Mouse (Mus musculus) fat pad, adult 2 months (tissue): ENCODE results near the gene Cyp2w1.

Experiments
- DNase-seq: peaks from one replicate; pipeline ENCODE4 v3.0.0-alpha.2; 2011; ENCODE audit warnings: low read depth, low spot score; ENCODE audit errors: extremely low read depth

Cyp2w1 gene

DNA sequence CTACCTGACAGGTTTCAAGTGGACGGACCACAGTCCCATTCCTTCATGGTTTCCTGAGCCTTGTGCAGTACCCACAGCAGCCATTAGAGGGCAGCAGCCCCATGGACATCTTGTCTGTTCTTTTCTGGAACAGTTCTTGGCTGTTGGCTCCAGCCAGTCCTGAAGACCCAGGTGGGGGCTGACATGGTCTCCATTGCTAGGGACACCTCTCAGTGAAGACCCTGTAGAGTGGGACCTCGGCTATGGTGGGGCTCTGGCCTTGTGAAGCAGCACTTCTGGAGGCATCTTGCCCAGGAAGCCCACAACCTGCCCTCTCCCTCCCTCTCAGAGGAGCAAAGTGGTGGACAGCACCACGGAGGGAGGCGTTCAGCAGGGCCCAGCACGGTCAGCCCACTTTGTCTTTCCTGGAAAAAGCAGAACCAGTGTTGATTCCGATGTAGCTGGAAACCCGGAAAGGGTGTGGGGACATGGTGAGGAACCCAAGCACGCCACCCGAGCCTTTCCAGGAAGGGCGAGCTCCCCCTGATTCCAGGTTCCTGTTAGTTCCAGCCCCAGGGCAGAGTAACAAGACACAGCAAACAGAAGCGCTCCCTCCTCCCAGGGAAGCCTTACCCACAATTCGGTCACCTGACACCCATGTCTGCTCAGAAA lies 12.0 kb downstream of the Cyp2w1 start:
- no peak for DNase-seq

DNA sequence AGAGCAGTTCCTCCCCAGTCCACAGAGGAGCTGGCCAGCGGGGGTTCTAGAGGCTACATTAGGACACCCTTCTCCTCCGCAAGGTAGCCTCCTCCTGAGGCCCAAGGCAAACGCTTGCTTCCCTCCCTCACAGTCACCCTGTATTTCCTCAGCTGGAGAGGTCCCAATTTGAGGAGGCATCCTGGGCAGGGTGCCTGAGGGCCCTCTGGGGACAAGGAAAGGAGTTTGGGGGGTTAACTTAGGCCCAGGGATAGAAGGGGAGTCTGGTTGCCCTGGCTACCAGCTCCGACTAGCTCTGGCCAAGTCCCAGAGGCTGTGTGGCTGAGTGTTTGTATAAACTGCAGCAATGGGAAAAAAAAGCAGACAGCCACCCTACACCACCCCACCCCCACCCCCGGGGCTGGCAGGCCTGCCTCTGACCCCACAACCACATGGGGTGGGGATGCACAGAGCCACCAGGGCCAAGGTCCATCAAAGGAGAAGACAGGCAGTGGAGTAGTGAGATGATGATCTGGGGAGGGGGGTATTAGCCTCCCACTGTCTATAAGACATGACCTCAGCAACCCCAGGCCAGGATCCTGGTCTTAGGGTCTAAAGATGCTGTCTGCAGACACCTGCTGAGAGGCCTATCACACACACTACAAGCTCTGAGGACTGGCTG lies 12.6 kb downstream of the Cyp2w1 start:
- no peak for DNase-seq

DNA sequence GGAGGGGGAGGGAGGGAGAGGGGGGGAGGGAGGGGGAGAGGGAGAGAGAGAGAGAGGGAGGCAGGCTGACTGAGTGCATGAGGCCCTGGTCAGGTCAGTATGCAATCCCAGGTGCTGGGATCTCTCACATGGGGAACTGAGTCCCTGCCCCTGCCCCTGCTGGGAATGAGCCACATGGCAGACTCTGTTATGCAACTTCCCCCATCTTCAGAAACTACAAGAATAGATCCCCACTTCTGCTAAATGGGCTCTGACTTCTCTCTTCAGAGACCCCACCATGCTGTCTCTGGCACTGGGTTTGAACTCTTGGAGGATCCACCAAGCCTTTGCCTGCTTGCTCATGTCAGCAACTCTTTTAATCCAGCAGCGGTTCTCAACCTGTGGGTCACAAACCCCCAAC lies 13.4 kb downstream of the Cyp2w1 start:
- no peak for DNase-seq

GRCm38 (mm10) chr5:139366484-139366883 lies 14.1 kb downstream of the Cyp2w1 start:
- DNase-seq, result no peak

DNA sequence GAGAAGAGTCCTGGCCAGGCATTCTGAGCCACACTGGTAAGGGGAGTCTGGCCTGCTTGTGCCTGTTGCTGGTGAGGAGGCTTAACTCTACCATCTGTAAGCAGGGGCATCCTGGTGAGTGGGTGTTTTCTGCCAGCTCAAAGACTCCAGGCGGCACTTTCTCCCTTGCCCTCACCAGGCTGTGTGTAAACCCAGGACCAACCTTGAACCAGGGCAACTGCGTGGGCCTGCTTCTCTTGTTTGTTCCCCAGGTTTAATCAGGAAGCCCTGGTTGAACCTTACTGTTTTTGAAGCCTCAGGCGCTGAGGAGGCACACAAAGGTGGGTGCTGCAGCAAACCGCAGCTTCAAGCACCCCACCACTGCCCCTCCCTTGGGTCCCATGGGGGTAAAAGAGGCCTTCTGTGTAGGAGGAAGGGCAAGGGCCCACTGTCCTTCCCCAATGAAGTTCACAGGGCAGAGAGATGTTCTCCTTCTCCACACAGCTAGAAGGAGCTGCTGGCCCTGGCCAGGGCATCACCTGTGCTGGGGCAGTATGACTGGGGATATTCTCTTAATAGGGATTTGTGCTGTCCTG lies 15.6 kb downstream of the Cyp2w1 start:
- no peak for DNase-seq

GRCm38 (mm10) chr5:139368638-139369320 lies 16.4 kb downstream of the Cyp2w1 start:
- no peak for DNase-seq

DNA sequence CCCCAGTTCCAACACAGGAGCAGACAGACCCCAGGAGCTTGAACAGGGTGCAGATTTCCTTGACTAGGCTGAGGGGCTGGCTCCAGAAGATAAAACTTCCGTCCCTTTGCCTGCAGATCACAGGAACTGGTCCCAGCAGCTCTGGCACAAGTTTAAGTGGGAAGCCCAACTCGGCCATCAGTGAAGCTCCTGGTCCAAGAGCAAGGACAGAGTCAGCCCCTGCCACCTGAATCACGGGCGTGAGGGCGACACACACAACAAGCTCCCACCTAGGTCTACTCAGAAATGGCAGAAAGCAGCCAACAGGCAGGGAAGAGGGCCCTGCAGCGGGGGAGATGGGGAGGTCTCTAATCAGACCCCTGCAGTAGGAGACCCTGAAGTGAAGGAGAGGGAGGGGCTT lies 17.9 kb downstream of the Cyp2w1 start:
- no peak for DNase-seq

DNA sequence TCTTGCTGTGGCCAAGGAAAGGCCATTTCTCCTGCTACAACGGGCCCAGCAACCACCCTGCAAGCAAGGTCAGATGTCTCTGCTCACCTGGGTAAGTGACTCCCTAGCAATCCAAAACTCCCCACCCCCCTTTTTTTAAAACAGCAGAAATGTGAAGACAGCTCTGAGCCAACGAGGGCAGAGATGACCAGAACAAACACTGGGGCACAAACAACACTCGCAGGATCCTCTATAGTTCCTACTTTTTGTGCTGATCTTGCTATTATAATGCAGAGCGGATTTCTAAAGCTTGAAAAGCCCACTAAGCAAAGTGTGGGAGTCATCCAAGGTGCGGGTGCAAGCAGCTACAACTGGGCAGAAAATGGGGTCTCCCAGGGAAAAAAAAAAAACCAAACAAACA lies 18.7 kb downstream of the Cyp2w1 start:
- no peak for DNase-seq

DNA sequence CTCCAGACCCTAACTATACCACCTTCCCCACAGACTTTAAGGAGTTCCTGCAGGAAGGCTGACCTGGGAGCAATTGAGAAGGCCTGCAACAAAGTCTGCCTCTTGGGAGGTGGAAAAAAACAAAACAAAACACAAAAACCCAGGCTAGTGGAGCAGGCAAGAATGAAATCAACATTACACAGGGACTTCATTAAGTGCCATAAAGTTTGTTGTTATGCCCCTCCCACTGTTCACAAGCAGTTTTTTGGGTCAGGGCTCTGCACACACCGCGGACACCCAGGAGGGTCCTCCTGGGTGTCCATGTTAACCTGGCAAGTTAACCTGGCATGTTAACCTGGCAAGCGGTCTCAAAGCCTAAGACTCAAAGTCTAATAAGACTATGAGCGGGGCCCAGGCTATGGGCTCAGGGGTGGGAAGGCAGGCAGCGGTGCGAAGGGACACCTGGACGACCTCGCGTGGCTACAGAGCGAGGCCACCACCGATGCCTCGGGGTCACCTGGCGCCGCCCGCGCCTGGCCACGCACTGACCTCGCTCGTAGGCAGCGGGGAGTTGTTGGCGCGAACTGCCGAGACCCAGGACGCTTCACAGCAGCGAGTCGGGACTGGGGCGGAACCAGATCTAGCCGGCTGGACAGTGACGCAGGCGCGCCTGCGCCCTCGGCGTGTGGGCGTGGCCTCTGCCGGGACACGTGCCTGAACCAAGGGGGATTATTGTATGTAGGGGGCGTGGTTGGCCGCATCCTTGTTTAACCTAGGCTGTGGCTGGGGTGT lies 19.4 kb downstream of the Cyp2w1 start:
- no peak for DNase-seq

DNA sequence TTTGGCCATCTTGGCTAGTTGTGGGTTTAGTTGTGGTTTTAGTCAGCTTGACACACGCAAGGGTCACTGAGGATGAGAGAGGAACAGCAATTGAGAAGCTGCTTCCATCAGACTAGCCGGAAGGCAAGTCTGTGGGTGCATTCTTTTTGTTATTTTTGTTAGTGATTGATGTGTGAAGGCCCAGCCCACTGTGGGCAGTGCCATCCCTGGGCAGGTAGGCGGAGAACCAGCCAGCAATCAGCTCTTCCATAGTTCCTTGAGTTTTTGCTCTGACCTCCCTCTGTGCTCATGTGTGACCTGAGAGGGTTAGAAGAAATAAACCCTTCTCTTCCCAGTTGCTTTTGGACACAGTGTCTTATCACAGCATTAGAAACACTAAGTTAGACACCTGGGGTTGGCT lies 20.7 kb downstream of the Cyp2w1 start:
- DNase-seq, result no peak

DNA sequence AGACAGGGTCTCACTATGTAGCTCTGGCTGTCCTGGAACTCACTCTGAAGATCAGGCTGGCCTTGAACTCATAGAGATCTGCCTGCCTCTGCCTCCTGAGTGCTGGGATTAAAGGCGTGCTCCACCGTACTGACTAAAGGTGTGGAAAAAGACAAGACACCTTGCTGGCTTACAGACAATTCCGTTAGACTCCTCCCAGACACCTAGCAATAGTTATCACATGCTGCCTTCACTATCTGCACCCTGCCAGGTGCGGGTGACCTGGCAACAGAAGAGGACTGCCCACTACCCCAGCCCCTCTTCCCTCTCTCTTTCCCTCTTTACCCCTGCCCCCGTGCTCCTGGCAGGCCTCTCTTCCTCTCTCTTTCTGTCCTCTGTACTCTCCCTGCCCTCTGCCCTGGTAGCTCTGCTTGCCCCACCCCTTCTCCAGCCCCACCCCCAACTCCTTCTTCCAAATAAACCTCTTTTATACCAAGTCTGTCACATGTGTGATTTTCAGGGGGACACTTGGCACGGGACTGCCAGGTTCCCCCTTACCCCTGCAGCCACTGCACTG lies 21.6 kb downstream of the Cyp2w1 start:
- no peak for DNase-seq

DNA sequence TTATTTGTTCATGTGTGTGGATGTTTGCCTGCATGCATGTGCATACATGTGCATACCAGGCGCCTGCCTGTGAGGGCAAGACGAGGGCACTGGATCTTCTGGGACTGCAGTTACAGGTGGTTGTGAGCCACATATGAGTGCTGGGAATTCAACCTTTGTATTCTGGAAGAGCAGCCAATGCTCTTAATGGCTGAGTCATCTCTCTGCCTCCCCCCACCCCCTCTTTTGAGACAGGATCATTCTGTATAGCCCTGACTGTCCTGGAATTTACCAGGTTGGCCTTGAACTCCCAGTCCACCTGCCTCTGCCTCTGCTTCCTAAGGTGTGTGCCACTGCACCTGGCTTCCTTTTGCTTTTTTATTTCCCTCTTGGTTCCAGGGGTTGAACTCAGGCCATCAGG lies 22.4 kb downstream of the Cyp2w1 start:
- DNase-seq, result no peak

DNA sequence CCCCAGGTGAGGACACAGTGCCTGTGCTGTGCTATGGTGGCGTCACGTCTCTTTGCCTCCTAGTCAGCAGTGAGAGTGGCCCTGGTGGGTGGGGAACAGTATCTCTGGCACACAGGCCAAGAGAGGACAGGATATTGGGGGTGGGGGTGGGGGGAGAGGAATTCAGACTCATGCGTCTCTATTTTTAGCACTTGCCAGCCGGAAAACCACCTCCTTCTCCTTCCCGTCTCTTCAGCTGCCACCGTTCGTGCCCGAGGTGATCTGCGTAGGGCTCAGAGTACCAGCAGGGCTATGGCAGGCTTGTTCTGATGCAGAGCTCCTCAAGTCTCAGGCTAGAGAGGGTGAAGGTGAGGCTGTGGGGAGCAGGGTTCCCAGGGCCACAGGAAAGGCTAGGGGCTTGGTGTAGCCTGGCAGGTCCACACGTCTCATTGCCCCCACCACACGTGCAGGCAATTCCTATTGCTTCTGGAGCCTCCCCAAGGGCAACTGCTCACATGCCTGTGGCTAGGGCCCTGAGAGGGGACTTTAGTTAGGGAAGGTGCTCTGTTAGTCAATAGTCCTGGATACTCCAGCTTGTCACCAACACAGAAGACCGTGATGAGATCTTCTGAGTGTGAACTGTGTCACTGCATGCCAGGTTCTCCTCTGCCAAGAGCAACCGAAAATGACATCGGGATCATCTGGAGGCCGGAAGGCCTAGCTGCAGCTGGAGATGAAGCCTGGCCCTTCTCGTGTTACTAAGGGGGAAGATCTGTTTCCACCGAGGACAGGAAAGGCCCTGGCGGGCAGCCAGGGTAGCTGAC lies 25.3 kb downstream of the Cyp2w1 start, which contains the start of gene Gpr146:
Gpr146 (plus strand) TSS at position 230 of the 803 bp plus-strand sequence.
- no peak for DNase-seq

DNA sequence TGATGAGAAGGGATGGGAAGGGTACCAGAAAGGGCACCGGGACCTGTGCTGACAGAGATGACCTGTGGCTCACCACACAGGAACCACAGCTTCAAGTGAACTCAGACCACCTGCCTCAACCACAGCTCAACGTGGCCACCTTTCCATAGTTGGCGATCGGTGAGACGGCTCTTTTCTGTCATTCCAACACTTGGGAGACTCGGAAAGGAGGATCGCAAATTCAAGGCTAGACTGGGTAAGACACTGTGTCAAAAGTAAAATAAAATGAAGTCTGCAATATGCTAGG lies 25.8 kb downstream of the Cyp2w1 start:
- no peak for DNase-seq

GRCm38 (mm10) chr5:139378986-139379629 lies 26.7 kb downstream of the Cyp2w1 start:
- DNase-seq, result no peak

- no peak for DNase-seq
Measured at GRCm38 (mm10) chr5:139379771-139380384, 27.5 kb downstream of the Cyp2w1 start.

DNA sequence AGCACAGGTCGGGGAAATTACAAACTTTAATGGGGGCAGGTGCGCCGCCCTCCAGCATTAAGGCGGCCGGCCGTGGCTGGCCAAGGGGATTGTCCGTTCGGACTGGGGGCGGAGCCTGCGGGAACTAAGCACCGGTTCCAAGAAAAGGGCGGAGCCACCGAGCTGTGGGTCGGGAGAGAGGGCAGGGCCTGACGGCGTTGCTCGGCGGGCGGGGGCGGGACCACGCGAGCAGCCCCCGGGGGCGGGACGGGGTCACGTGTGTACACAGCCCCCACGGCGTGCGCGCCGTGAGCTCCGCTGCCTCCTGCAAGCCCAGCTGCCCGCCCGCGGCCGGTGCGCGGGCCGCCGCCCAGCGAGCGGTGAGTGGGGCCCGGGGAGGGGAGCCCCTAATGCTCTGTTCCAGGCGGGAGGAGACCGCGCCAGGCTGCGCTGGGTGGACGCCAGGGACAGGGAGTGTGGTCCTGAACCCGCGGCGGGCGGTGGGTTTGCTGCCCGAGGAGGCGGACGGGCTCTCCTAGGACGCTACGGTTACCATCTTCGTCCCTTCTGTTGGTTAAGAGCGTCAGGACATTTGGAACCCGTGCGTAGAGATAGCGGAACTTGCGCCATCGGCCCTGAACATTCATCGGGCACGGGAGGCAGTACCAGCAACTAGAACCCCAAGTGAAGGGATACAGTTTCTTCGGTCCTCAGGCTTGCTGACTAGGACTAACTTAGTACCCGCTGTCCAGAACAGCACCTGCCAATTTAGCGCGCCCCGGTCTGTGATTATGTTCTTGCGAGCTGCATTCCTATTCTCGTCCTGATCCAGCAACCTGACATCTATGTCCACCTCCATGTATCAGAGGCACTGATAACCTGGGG lies 28.2 kb downstream of the Cyp2w1 start:
- no peak for DNase-seq
